Mouse (Mus musculus) liver, embryonic 14.5 days (tissue): ENCODE measurements around the gene Zbtb37. TPM values are rescaled to one million over a fixed set of nuclear protein-coding genes. Genes with fewer than 3 reads are reported as not detected.
"Not testable (repeated sequence)": the region's sequence is repeated elsewhere in the genome, so short reads cannot be mapped to it uniquely, and the experiment has no call there.

Experiments
- ATAC-seq: fragments of 200-750 bp; cut with Nextera tagmentation; 2 replicates; pipeline ENCODE4 v1.8.0; 2017; ENCODE audit warnings: moderate number of reproducible peaks, mild to moderate bottlenecking, moderate library complexity; ENCODE audit not compliant: insufficient read depth
- DNase-seq, 3 experiments: peaks; one replicate each; pipeline ENCODE4 v3.0.0-alpha.2; 2012 to 2013; ENCODE audit warnings: low read depth in 3 of 3, low spot score in 3 of 3
- H3K27ac ChIP-seq: fragments of 300-500 bp; sonication (generic); 2 replicates; pipeline ENCODE4 v1.5.1; 2014; ENCODE audit warnings: moderate library complexity, mild to moderate bottlenecking, control low read depth, inconsistent platforms
- H3K27me3 ChIP-seq: fragments of 300-500 bp; sonication (generic); 2 replicates; pipeline ENCODE4 v1.6.1; 2014; ENCODE audit warnings: mild to moderate bottlenecking, low read length, moderate library complexity; ENCODE audit not compliant: control insufficient read depth, insufficient read depth
- H3K36me3 ChIP-seq: fragments of 300-500 bp; sonication (generic); replicated peaks from 2 replicates; pipeline ENCODE4 v1.6.1; 2014; ENCODE audit warnings: low read depth; ENCODE audit not compliant: control insufficient read depth, insufficient read depth
- H3K4me1 ChIP-seq, 2 experiments: fragments of 200-500 bp in 1 of 2; fragments of 300-500 bp in 1 of 2; sonication (generic) in 1 of 2; replicated peaks; 2 replicates each; pipeline ENCODE4 v1.6.1; 2012 to 2014; ENCODE audit warnings: antibody characterized with exemption in 1 of 2, inconsistent platforms in 1 of 2, low read length in 1 of 2; ENCODE audit not compliant: control insufficient read depth in 2 of 2, insufficient read depth in 2 of 2
- H3K4me2 ChIP-seq: fragments of 300-500 bp; sonication (generic); 2 replicates; pipeline ENCODE4 v1.6.1; 2014; ENCODE audit warnings: low read depth, mild to moderate bottlenecking, control low read depth, moderate library complexity
- H3K4me3 ChIP-seq, 2 experiments: fragments of 200-500 bp in 1 of 2; fragments of 300-500 bp in 1 of 2; sonication (generic) in 1 of 2; 2 replicates each; pipeline ENCODE4 v1.5.1; 2012 to 2014; ENCODE audit warnings: low read depth in 2 of 2, low read length in 2 of 2, mild to moderate bottlenecking in 2 of 2, control low read depth in 1 of 2, inconsistent platforms in 1 of 2, moderate library complexity in 1 of 2; ENCODE audit not compliant: insufficient read depth in 1 of 2
- H3K9ac ChIP-seq: fragments of 300-500 bp; sonication (generic); replicated peaks from 2 replicates; pipeline ENCODE4 v1.6.1; 2014; ENCODE audit warnings: mild to moderate bottlenecking, control low read depth, moderate library complexity
- H3K9me3 ChIP-seq: fragments of 300-500 bp; sonication (generic); 2 replicates; pipeline ENCODE4 v1.6.1; 2016; ENCODE audit warnings: low read length, mixed read lengths; ENCODE audit not compliant: control insufficient read depth
- CTCF ChIP-seq: IDR thresholded peaks from 2 replicates; pipeline ENCODE4 v1.5.1; 2016; ENCODE audit warnings: antibody characterized with exemption, low read depth, control low read depth
- EP300 ChIP-seq: IDR thresholded peaks from 2 replicates; pipeline ENCODE4 v1.6.1; 2016; ENCODE audit warnings: antibody characterized with exemption, low read depth
- WGBS: fragments of 180-500 bp; shearing (Covaris S2); extraction: QIAGEN DNeasy Blood & Tissue Kit; methylation state at CpG from one replicate; pipeline ENCODE4 v1.1.7; 2014; ENCODE audit not compliant: insufficient replicate concordance; 5-methylcytosine and 5-hydroxymethylcytosine counted together
- polyA plus RNA-seq, 2 experiments: library from polyadenylated mRNA; depleted of rRNA in 1 of 2; stranded (reverse) in 1 of 2; unstranded in 1 of 2; fragments of >200 nt; fragmentation: Nextera tagmentation in 1 of 2; extraction: Ambion mirVana in 1 of 2; gene quantifications; 2 replicates each; pipeline versions ENCODE4 v1.2.1 to v1.2.3; 2012 to 2014

Gene Zbtb37
- polyA plus RNA-seq, 2 experiments: 0.73 to 1.8 TPM

- WGBS: 68% methylated on average over 3 of the region's 3 CpGs
- no peaks in the 10 kb centered on the region for H3K9me3 ChIP-seq
- no peak for DNase-seq
- H3K27me3 ChIP-seq: no peaks in the 10 kb centered on the region
- H3K4me1 ChIP-seq: peaks cover 10 to 13% of the 10 kb centered on the region in 2 experiments
- no peak overlapping the region for H3K4me3 ChIP-seq
- TF ChIP-seq CTCF: no peak
- no peak for TF ChIP-seq EP300
- ATAC-seq: no peak
- no peak overlapping the region for H3K9ac ChIP-seq
- H3K27ac ChIP-seq: no peak overlapping the region
- no peaks in the 10 kb centered on the region for H3K36me3 ChIP-seq
- no peak overlapping the region for H3K4me2 ChIP-seq
Observed at GRCm38 (mm10) chr1:161030058-161030457, 4.6 kb downstream of the Zbtb37 start.

- not testable (repeated sequence) for DNase-seq, H3K4me2 ChIP-seq, H3K9me3 ChIP-seq, H3K4me3 ChIP-seq, H3K27ac ChIP-seq, H3K9ac ChIP-seq, ATAC-seq, H3K27me3 ChIP-seq, H3K4me1 ChIP-seq, H3K36me3 ChIP-seq
- WGBS: 68% methylated on average over 1 of the region's 1 CpGs
Observed at GRCm38 (mm10) chr1:161028427-161028826, 6.2 kb downstream of the Zbtb37 start.

GRCm38 (mm10) chr1:161027196-161027595 is 7.5 kb downstream of the Zbtb37 start:
- H3K36me3 ChIP-seq: no peaks in the 10 kb centered on the region
- H3K27ac ChIP-seq: no peak overlapping the region
- no peak for ATAC-seq
- H3K4me1 ChIP-seq: no peaks in the 10 kb centered on the region
- H3K9ac ChIP-seq: no peak overlapping the region
- 52% methylated on average over 2 of the region's 2 CpGs for WGBS
- DNase-seq: no peak
- H3K9me3 ChIP-seq: no peaks in the 10 kb centered on the region
- no peak overlapping the region for H3K4me2 ChIP-seq
- no peak overlapping the region for H3K4me3 ChIP-seq
- no peaks in the 10 kb centered on the region for H3K27me3 ChIP-seq
- TF ChIP-seq EP300 (no peak), CTCF (no peak)

GRCm38 (mm10) chr1:161025410-161026210 is 9.0 kb downstream of the Zbtb37 start:
- Histone ChIP-seq H3K9me3 (no peaks in the 10 kb centered on the region), H3K4me1 (no peaks in the 10 kb centered on the region), H3K36me3 (no peaks in the 10 kb centered on the region), H3K27me3 (no peaks in the 10 kb centered on the region), H3K27ac (no peak overlapping the region), H3K9ac (no peak overlapping the region), H3K4me3 (no peak overlapping the region), H3K4me2 (no peak overlapping the region)
- ATAC-seq (no peak), DNase-seq (no peak)
- no peak for TF ChIP-seq EP300
- TF ChIP-seq CTCF: no peak
- WGBS: 85% methylated on average over 5 of the region's 5 CpGs

GRCm38 (mm10) chr1:161020051-161020450 is 14.6 kb downstream of the Zbtb37 start:
- no peak overlapping the region for H3K27ac ChIP-seq
- no peak for TF ChIP-seq EP300
- TF ChIP-seq CTCF: no peak
- H3K4me1 ChIP-seq: no peaks in the 10 kb centered on the region
- 81% methylated on average over 14 of the region's 14 CpGs for WGBS
- no peaks in the 10 kb centered on the region for H3K9me3 ChIP-seq
- ATAC-seq (no peak), DNase-seq (no peak)
- no peak overlapping the region for H3K4me2 ChIP-seq
- no peaks in the 10 kb centered on the region for H3K36me3 ChIP-seq
- H3K4me3 ChIP-seq: no peak overlapping the region
- H3K9ac ChIP-seq: no peak overlapping the region
- H3K27me3 ChIP-seq: no peaks in the 10 kb centered on the region
